Mouse (Mus musculus) forebrain, embryonic 11.5 days (tissue): ENCODE measurements at regions not wholly inside any gene's neighbourhood (a gene's known extent, or its start where the extent isn't known, plus 50 kb on each side); places are given as distances from the start of the nearest gene placed in this dataset.

Source experiments
- ATAC-seq: fragments of 200-750 bp; cut with Nextera tagmentation; replicated peaks from 2 replicates; pipeline ENCODE4 v1.8.0; 2017; ENCODE audit warnings: moderate TSS enrichment; ENCODE audit not compliant: low FRiP score
- DNase-seq: peaks from one replicate; pipeline ENCODE4 v3.0.0-alpha.2; 2017; ENCODE audit warnings: low spot score
- H3K27ac ChIP-seq: fragments of 300-500 bp; sonication (generic); 2 replicates; pipeline ENCODE4 v1.5.1; 2014; ENCODE audit warnings: low read depth, low read length
- H3K27me3 ChIP-seq: fragments of 300-500 bp; sonication (generic); 2 replicates; pipeline ENCODE4 v1.6.1; 2014; ENCODE audit warnings: mild to moderate bottlenecking, low read length, mixed read lengths; ENCODE audit not compliant: control insufficient read depth, insufficient read depth
- H3K36me3 ChIP-seq: fragments of 300-500 bp; sonication (generic); 2 replicates; pipeline ENCODE4 v1.6.1; 2014; ENCODE audit warnings: mild to moderate bottlenecking, low read length, moderate library complexity, mixed read lengths; ENCODE audit not compliant: control insufficient read depth, insufficient read depth
- H3K4me1 ChIP-seq: fragments of 300-500 bp; sonication (generic); replicated peaks from 2 replicates; pipeline ENCODE4 v1.6.1; 2014; ENCODE audit warnings: low read length, mixed read lengths; ENCODE audit not compliant: control insufficient read depth, insufficient read depth
- H3K4me2 ChIP-seq: fragments of 300-500 bp; sonication (generic); 2 replicates; pipeline ENCODE4 v1.6.1; 2014; ENCODE audit warnings: low read depth, mild to moderate bottlenecking, low read length, moderate library complexity, mixed read lengths; ENCODE audit not compliant: severe bottlenecking
- H3K4me3 ChIP-seq: fragments of 300-500 bp; sonication (generic); 2 replicates; pipeline ENCODE4 v1.5.1; 2014; ENCODE audit warnings: low read depth, low read length
- H3K9ac ChIP-seq: fragments of 300-500 bp; sonication (generic); 2 replicates; pipeline ENCODE4 v1.6.1; 2014; ENCODE audit warnings: low read length
- H3K9me3 ChIP-seq: fragments of 300-500 bp; sonication (generic); 2 replicates; pipeline ENCODE4 v1.6.1; 2016; ENCODE audit warnings: low read length, mixed read lengths; ENCODE audit not compliant: control insufficient read depth
- WGBS: fragments of 180-500 bp; shearing (Covaris S2); extraction: QIAGEN DNeasy Blood & Tissue Kit; methylation state at CpG from one replicate; pipeline ENCODE4 v1.1.7; 2014; 5-methylcytosine and 5-hydroxymethylcytosine counted together

GRCm38 (mm10) chr3:39115441-39115840, 228.7 kb downstream of the Fat4 start:
- no peak for DNase-seq
- no peak for ATAC-seq

GRCm38 (mm10) chr3:39122250-39122649, 235.5 kb downstream of the Fat4 start:
- Histone ChIP-seq H3K27me3 (no peaks in the 10 kb centered on the region), H3K9ac (no peak overlapping the region), H3K4me3 (no peak overlapping the region), H3K9me3 (no peaks in the 10 kb centered on the region), H3K4me2 (no peak overlapping the region), H3K4me1 (no peaks in the 10 kb centered on the region), H3K36me3 (no peaks in the 10 kb centered on the region), H3K27ac (no peak overlapping the region)
- WGBS: 95% methylated on average over 1 of the region's 1 CpGs
- DNase-seq (no peak), ATAC-seq (no peak)

More at GRCm38 (mm10) chr3:39115441-39115840, 228.7 kb downstream of the Fat4 start:
- 16% methylated on average over 1 of the region's 1 CpGs for WGBS
- no peaks in the 10 kb centered on the region for H3K27me3 ChIP-seq
- H3K4me2 ChIP-seq: no peak overlapping the region
- no peaks in the 10 kb centered on the region for H3K4me1 ChIP-seq
- no peak overlapping the region for H3K27ac ChIP-seq
- no peaks in the 10 kb centered on the region; the same call in 1 of the 2 replicates for H3K9me3 ChIP-seq
- H3K4me3 ChIP-seq: no peak overlapping the region
- H3K36me3 ChIP-seq: no peaks in the 10 kb centered on the region
- H3K9ac ChIP-seq: no peak overlapping the region

- ATAC-seq: no peak
- Histone ChIP-seq H3K4me1 (no peaks in the 10 kb centered on the region), H3K36me3 (no peaks in the 10 kb centered on the region), H3K27ac (no peak overlapping the region), H3K27me3 (no peaks in the 10 kb centered on the region), H3K4me3 (no peak overlapping the region), H3K9me3 (no peaks in the 10 kb centered on the region), H3K4me2 (no peak overlapping the region), H3K9ac (no peak overlapping the region)
- WGBS: 91% methylated on average over 3 of the region's 3 CpGs
- DNase-seq: no peak
These were observed 243.8 kb downstream of the Fat4 start for GRCm38 (mm10) chr3:39130532-39130931.

- no peaks in the 10 kb centered on the region for H3K9me3 ChIP-seq
- no peaks in the 10 kb centered on the region for H3K36me3 ChIP-seq
- H3K27ac ChIP-seq: no peak overlapping the region
- no peak for DNase-seq
- no peak overlapping the region for H3K4me3 ChIP-seq
- H3K9ac ChIP-seq: no peak overlapping the region
- WGBS: 89% methylated on average over 6 of the region's 6 CpGs
- ATAC-seq: no peak
- H3K4me1 ChIP-seq: no peaks in the 10 kb centered on the region
- H3K4me2 ChIP-seq: no peak overlapping the region
- no peaks in the 10 kb centered on the region for H3K27me3 ChIP-seq
These were observed 278.4 kb downstream of the Fat4 start for GRCm38 (mm10) chr3:39165006-39165667.

GRCm38 (mm10) chr3:39182646-39183045, 295.9 kb downstream of the Fat4 start:
- H3K4me2 ChIP-seq: no peak overlapping the region
- H3K9ac ChIP-seq: no peak overlapping the region
- DNase-seq (no peak), ATAC-seq (no peak)
- no peaks in the 10 kb centered on the region for H3K9me3 ChIP-seq
- H3K27ac ChIP-seq: no peak overlapping the region
- H3K36me3 ChIP-seq: no peaks in the 10 kb centered on the region
- no peaks in the 10 kb centered on the region for H3K27me3 ChIP-seq
- 82% methylated on average over 3 of the region's 3 CpGs for WGBS
- no peak overlapping the region for H3K4me3 ChIP-seq
- H3K4me1 ChIP-seq: no peaks in the 10 kb centered on the region

GRCm38 (mm10) chr3:39195102-39195501, 308.4 kb downstream of the Fat4 start:
- 85% methylated on average over 6 of the region's 6 CpGs for WGBS
- ATAC-seq (no peak), DNase-seq (no peak)
- Histone ChIP-seq H3K4me2 (no peak overlapping the region), H3K4me1 (no peaks in the 10 kb centered on the region), H3K36me3 (no peaks in the 10 kb centered on the region), H3K9ac (no peak overlapping the region), H3K27ac (no peak overlapping the region), H3K4me3 (no peak overlapping the region), H3K9me3 (no peaks in the 10 kb centered on the region), H3K27me3 (no peaks in the 10 kb centered on the region)

- WGBS: 50% methylated on average over 7 of the region's 7 CpGs
- DNase-seq (no peak), ATAC-seq (no peak)
- H3K9me3 ChIP-seq: no peaks in the 10 kb centered on the region
- H3K36me3 ChIP-seq: no peaks in the 10 kb centered on the region
- no peaks in the 10 kb centered on the region for H3K27me3 ChIP-seq
- H3K4me1 ChIP-seq: no peaks in the 10 kb centered on the region
- H3K4me3 ChIP-seq: no peak overlapping the region
- no peak overlapping the region for H3K4me2 ChIP-seq
- no peak overlapping the region for H3K27ac ChIP-seq
- no peak overlapping the region for H3K9ac ChIP-seq
These were observed 315.9 kb downstream of the Fat4 start for GRCm38 (mm10) chr3:39202662-39203061.

GRCm38 (mm10) chr3:39208651-39209050, 321.9 kb downstream of the Fat4 start:
- DNase-seq (no peak), ATAC-seq (no peak)
- H3K4me2 ChIP-seq: no peak overlapping the region
- peaks cover 3% of the 10 kb centered on the region; the same call in 1 of the 2 replicates for H3K4me1 ChIP-seq
- no peak overlapping the region for H3K4me3 ChIP-seq
- no peak overlapping the region for H3K27ac ChIP-seq
- no peaks in the 10 kb centered on the region for H3K27me3 ChIP-seq
- no peaks in the 10 kb centered on the region for H3K36me3 ChIP-seq
- no peaks in the 10 kb centered on the region for H3K9me3 ChIP-seq
- H3K9ac ChIP-seq: no peak overlapping the region
- WGBS: 93% methylated on average over 1 of the region's 1 CpGs
